Mouse (Mus musculus): Measurements from ENCODE around the gene Gm21887. TPM values are rescaled to one million over a fixed set of nuclear protein-coding genes. Genes with fewer than 3 reads are reported as not detected.
"Not testable (repeated sequence)": the region's sequence is repeated elsewhere in the genome, so short reads cannot be mapped to it uniquely, and the experiment has no call there.

The Gm21887 gene
- 193 and 248 TPM in 2 replicates for polyA plus RNA-seq (2015; fragmentation: Nextera tagmentation; extraction: Ambion mirVana)

GRCm38 (mm10) chrX:170009016-170009750, at the start of gene Gm21887:
Gene Gm21887, plus strand, starts transcription at chrX:170009659.
- H3K9me3 ChIP-seq (replicated peaks): peaks cover 34% of the 10 kb centered on the region
- peak within 1 kb of the TSS; percentile 45 for H3K4me2 ChIP-seq
- ATAC-seq (replicated peaks; ENCODE audit: low FRiP score): peak; percentile 88
- H3K4me3 ChIP-seq (replicated peaks): peak within 1 kb of the TSS; percentile 54
- peak within 1 kb of the TSS; percentile 63 for H3K9ac ChIP-seq
- 72% methylated on average over 116 of the region's 118 CpGs for WGBS
- H3K27me3 ChIP-seq, H3K4me1 ChIP-seq: not testable (repeated sequence)
- H3K27ac ChIP-seq: peak within 1 kb of the TSS; percentile 86
- peaks cover 20% of the 10 kb centered on the region for H3K36me3 ChIP-seq

GRCm38 (mm10) chrX:169969337-169969736, 40.1 kb upstream of the Gm21887 start:
- H3K4me1 ChIP-seq: no peaks in the 10 kb centered on the region
- WGBS: 88% methylated on average over 1 of the region's 1 CpGs

GRCm38 (mm10) chrX:169969765-169970164, 39.7 kb upstream of the Gm21887 start:
- not testable (repeated sequence) for H3K4me2 ChIP-seq; H3K4me1 ChIP-seq; H3K4me3 ChIP-seq (replicated peaks); H3K27ac ChIP-seq; H3K27me3 ChIP-seq; H3K9ac ChIP-seq; H3K9me3 ChIP-seq (replicated peaks)
- ATAC-seq (replicated peaks; ENCODE audit: low FRiP score): 0 out of 2 replicates have a peak, but pooled peaks have one; percentile 27
- 88% methylated on average over 3 of the region's 3 CpGs for WGBS
- H3K36me3 ChIP-seq: peaks cover 34% of the 10 kb centered on the region

More at GRCm38 (mm10) chrX:169969337-169969736, 40.1 kb upstream of the Gm21887 start:
- Histone ChIP-seq H3K9me3 (replicated peaks) (no peaks in the 10 kb centered on the region), H3K27me3 (no peaks in the 10 kb centered on the region), H3K4me2 (no peak overlapping the region), H3K36me3 (peaks cover 30% of the 10 kb centered on the region), H3K9ac (no peak overlapping the region), H3K27ac (no peak overlapping the region), H3K4me3 (replicated peaks) (no peak overlapping the region)
- ATAC-seq (replicated peaks; ENCODE audit: low FRiP score): no peak

GRCm38 (mm10) chrX:169970546-169970945, 38.9 kb upstream of the Gm21887 start:
- H3K4me1 ChIP-seq; H3K27me3 ChIP-seq; H3K27ac ChIP-seq; ATAC-seq (replicated peaks; ENCODE audit: low FRiP score); H3K9me3 ChIP-seq (replicated peaks); H3K4me2 ChIP-seq; H3K9ac ChIP-seq; H3K4me3 ChIP-seq (replicated peaks): not testable (repeated sequence)
- H3K36me3 ChIP-seq: peaks cover 38% of the 10 kb centered on the region
- 91% methylated on average over 7 of the region's 7 CpGs for WGBS

- not testable (repeated sequence) for H3K27me3 ChIP-seq; H3K4me2 ChIP-seq; H3K4me3 ChIP-seq (replicated peaks); ATAC-seq (replicated peaks; ENCODE audit: low FRiP score); H3K9ac ChIP-seq; H3K4me1 ChIP-seq; H3K27ac ChIP-seq; H3K9me3 ChIP-seq (replicated peaks)
- H3K36me3 ChIP-seq: peaks cover 41% of the 10 kb centered on the region
- WGBS: 89% methylated on average over 6 of the region's 6 CpGs
Measured at GRCm38 (mm10) chrX:169971562-169971961, 37.9 kb upstream of the Gm21887 start.

GRCm38 (mm10) chrX:169972131-169972530, 37.3 kb upstream of the Gm21887 start:
- 67% methylated on average over 2 of the region's 2 CpGs for WGBS
- H3K4me3 ChIP-seq (replicated peaks); H3K9me3 ChIP-seq (replicated peaks); H3K4me2 ChIP-seq; H3K9ac ChIP-seq; ATAC-seq (replicated peaks; ENCODE audit: low FRiP score); H3K27me3 ChIP-seq; H3K4me1 ChIP-seq: not testable (repeated sequence)
- H3K36me3 ChIP-seq: peaks cover 45% of the 10 kb centered on the region
- H3K27ac ChIP-seq: peak overlapping the region; percentile 11

- not testable (repeated sequence) for H3K9me3 ChIP-seq (replicated peaks); H3K4me2 ChIP-seq; H3K4me1 ChIP-seq; H3K9ac ChIP-seq; H3K4me3 ChIP-seq (replicated peaks); H3K27me3 ChIP-seq; ATAC-seq (replicated peaks; ENCODE audit: low FRiP score)
- Histone ChIP-seq H3K36me3 (peaks cover 50% of the 10 kb centered on the region), H3K27ac (peak overlapping the region; percentile 3; the same call in 1 of the 2 replicates)
- 74% methylated on average over 6 of the region's 6 CpGs for WGBS
Measured at GRCm38 (mm10) chrX:169972791-169973494, 36.5 kb upstream of the Gm21887 start.

- not testable (repeated sequence) for H3K9me3 ChIP-seq (replicated peaks); H3K4me3 ChIP-seq (replicated peaks); H3K4me2 ChIP-seq; H3K27me3 ChIP-seq; H3K9ac ChIP-seq; H3K4me1 ChIP-seq; H3K27ac ChIP-seq; ATAC-seq (replicated peaks; ENCODE audit: low FRiP score)
- H3K36me3 ChIP-seq: peaks cover 58% of the 10 kb centered on the region
- 61% methylated on average over 3 of the region's 3 CpGs for WGBS
Measured at GRCm38 (mm10) chrX:169973806-169974205, 35.7 kb upstream of the Gm21887 start.

GRCm38 (mm10) chrX:169974456-169974855, 35.0 kb upstream of the Gm21887 start:
- not testable (repeated sequence) for H3K27me3 ChIP-seq; H3K9me3 ChIP-seq (replicated peaks); H3K4me2 ChIP-seq; H3K4me1 ChIP-seq; H3K9ac ChIP-seq; H3K4me3 ChIP-seq (replicated peaks)
- Histone ChIP-seq H3K27ac (peak overlapping the region; percentile 1; the same call in 1 of the 2 replicates), H3K36me3 (peaks cover 58% of the 10 kb centered on the region)
- peak; percentile 0; the same call in 1 of the 2 replicates for ATAC-seq (replicated peaks; ENCODE audit: low FRiP score)
- WGBS: 57% methylated on average over 4 of the region's 4 CpGs

GRCm38 (mm10) chrX:169974974-169975373, 34.5 kb upstream of the Gm21887 start:
- not testable (repeated sequence) for H3K27me3 ChIP-seq; H3K9ac ChIP-seq; H3K4me1 ChIP-seq; H3K4me2 ChIP-seq; H3K9me3 ChIP-seq (replicated peaks); H3K4me3 ChIP-seq (replicated peaks)
- H3K36me3 ChIP-seq: peaks cover 59% of the 10 kb centered on the region
- WGBS: 56% methylated on average over 6 of the region's 6 CpGs
- peak; percentile 76 for ATAC-seq (replicated peaks; ENCODE audit: low FRiP score)
- peak overlapping the region; percentile 1; the same call in 1 of the 2 replicates for H3K27ac ChIP-seq

GRCm38 (mm10) chrX:169975681-169976131, 33.8 kb upstream of the Gm21887 start:
- not testable (repeated sequence) for H3K4me1 ChIP-seq; H3K4me3 ChIP-seq (replicated peaks); H3K9ac ChIP-seq; H3K4me2 ChIP-seq; H3K27me3 ChIP-seq
- Histone ChIP-seq H3K9me3 (replicated peaks) (peaks cover 11% of the 10 kb centered on the region), H3K36me3 (peaks cover 62% of the 10 kb centered on the region), H3K27ac (peak overlapping the region; percentile 0)
- 73% methylated on average over 3 of the region's 3 CpGs for WGBS
- 0 out of 2 replicates have a peak, but pooled peaks have one; percentile 10 for ATAC-seq (replicated peaks; ENCODE audit: low FRiP score)

- not testable (repeated sequence) for H3K4me2 ChIP-seq; H3K9ac ChIP-seq; H3K4me3 ChIP-seq (replicated peaks); H3K4me1 ChIP-seq; H3K27ac ChIP-seq; ATAC-seq (replicated peaks; ENCODE audit: low FRiP score); H3K27me3 ChIP-seq
- WGBS: 63% methylated on average over 5 of the region's 5 CpGs
- H3K9me3 ChIP-seq (replicated peaks): peaks cover 13% of the 10 kb centered on the region
- H3K36me3 ChIP-seq: peaks cover 67% of the 10 kb centered on the region
Measured at GRCm38 (mm10) chrX:169976340-169976739, 33.1 kb upstream of the Gm21887 start.
